Mouse (Mus musculus): Measurements from ENCODE around the gene Hoxb5.

Gene Hoxb5

DNA sequence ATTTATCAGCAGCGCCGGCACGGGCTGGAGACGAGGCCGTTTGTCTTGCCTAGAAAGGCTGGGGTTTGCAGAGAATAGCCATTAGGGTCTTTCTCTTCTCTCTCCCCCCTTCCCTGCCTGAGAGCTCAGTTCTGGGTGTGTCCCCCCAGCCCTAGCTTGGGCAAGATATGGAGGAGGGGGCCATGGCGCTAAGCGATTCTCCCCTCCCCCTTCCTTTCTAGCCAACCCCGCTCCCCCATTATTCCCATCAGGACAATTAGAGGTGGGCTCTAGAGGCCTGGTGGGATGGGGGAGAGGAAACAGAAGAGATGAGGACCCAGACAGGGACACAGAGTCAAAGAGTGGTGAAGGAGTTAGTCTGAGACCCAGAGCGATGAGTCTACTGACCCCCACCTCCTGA, 15.7 kb upstream of the Hoxb5 start:
- in situ Hi-C loops (cut with MseI, MboI) = no loop called here

DNA sequence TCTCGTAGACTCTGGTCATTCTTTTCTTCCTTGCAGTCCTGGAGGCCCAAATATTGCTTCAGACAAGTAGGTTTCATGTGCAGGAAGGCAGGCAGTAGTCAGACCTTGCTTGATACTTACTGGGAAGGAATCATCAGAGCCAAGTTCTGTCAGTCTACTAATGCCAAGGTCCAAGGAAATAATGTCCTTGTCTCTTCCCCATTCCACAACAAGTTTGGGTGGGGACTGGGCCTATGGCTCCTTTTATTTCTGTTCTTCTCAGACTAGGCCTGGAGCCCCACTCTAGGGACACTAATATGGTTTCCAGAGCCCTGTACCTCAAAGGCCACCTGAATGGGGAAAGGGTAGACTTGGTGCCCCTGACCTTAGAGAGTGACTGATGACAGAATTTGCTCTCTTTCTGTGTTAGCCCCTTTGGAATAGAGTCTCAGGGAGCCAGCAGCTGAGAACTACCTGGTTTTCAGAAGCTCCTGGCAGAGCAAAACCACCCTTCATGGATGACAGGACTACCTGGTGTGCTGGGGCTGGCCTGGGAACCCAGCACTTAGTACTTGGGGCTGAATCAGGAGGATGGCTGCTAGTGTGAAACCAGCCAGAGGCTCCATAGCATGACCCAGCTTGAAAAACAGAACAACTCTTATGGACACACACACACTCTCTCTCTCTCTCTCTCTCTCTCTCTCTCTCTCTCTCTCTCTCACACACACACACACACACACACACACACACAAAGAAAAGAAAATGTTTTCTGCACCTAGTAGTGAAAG, 14.5 kb upstream of the Hoxb5 start:
- in situ Hi-C loops (cut with MseI, MboI) = no loop called here

DNA sequence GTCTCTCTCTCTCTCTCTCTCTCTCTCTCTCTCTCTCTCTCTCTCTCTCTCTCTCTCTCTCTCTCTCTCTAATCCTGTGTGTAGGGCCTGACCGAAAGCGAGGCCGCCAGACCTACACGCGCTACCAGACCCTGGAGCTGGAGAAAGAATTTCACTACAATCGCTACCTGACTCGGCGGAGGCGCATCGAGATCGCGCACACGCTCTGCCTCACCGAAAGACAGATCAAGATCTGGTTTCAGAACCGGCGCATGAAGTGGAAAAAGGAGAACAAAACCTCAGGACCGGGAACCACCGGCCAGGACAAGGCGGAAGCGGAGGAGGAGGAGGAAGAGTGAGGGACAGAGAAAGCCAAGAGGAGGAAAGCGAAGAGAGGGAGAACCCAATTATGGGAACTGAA, 13.8 kb upstream of the Hoxb5 start:
- in situ Hi-C loops (cut with MseI, MboI) = no loop called here

DNA sequence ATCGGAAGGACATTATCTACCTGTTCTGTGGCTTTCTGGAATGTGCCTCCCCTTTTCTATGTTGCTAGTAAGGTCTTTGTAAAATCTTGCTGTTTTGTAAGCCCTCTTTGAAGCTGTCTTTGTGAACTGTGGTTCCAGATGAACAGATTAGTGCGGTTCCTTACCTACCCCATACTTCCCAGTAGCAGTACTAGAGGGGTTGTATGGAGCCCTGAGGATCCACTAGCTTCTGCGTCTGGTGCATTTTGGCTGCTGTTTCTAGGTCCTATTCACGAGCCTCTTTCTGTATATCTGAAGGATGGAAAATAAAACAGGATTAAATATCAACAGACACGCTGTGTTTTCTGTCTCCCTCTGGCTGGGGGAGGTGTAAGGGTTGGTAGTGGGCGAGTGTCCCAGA, 13.3 kb upstream of the Hoxb5 start:
- in situ Hi-C loops (cut with MseI, MboI) = no loop called here

DNA sequence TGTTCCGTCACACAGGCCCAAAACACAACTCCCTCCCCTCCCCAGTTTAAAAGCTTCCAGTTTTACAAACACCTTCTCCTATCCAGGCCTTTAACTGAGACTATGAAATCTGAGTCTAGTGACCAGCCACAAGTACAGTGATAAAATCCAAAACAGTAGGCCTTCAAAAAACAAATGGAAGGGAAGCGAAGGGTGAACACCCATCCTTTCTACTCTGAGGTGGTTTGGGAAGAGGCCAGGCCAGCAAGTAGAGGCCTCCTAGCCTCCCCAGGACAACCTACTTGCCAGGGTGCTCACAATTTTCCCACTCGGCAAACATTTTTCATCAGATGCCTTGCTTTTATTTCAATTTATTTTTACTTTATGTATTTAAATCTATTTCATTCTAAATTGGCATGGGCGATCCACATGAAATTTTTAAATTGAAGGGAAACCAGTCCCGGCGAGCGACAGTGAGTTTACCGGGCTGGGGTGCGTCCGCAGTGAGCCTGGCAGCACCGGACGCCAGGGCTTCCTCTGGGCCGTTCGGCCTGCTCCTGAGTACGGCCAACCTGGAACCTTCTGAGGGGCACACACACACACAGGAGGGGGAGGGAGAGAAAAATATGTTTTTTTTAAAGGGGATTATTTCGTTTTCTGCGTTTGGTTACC, 12.3 kb upstream of the Hoxb5 start:
- in situ Hi-C loops (cut with MseI, MboI) = no loop called here

DNA sequence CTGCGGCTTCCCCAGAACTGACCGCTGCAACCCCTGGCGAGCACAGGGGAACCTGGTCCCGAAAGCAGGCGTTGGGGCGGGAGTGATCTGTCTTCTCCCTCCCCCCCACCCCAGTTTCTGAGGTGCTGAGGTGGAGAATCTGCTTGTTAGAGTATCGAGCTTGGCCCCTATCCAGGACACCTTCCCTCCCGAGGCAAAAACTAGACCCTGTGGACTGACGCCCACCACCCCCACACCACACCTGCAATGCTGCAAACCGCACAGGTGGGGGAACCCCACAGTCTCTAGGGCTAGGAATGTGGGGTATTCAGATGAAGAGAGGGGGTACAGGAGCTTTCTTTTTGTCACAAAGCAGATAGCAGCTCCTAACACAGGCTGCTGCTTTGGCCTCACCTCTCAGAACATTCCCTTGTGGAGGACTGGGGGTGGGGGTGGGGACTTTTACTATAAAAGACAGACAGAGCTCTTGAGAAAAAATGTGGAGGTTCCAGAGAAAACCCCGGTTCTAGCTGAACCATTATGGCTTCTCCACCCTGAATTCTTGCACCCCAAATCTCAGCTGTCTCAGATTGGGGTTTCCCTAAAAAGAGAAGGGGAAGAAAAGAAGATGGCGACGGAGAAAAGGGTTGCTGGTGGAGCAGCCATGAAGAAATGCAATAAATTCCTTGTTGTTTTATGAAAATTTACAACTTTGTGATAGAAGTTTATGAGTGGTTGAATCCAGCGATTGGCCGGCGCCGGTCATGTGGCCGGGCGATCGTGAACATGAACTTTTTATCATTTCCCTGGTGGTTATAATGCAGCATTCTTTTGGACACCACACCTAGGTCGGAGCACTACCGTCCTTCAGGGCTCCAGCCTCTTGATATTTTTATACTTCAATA, 11.2 kb upstream of the Hoxb5 start, which contains the start of gene Hoxb6:
Gene Hoxb6 (plus strand): TSS at position 796 of the 884 bp plus-strand sequence.
- in situ Hi-C loops (cut with MseI, MboI) = no loop called here

DNA sequence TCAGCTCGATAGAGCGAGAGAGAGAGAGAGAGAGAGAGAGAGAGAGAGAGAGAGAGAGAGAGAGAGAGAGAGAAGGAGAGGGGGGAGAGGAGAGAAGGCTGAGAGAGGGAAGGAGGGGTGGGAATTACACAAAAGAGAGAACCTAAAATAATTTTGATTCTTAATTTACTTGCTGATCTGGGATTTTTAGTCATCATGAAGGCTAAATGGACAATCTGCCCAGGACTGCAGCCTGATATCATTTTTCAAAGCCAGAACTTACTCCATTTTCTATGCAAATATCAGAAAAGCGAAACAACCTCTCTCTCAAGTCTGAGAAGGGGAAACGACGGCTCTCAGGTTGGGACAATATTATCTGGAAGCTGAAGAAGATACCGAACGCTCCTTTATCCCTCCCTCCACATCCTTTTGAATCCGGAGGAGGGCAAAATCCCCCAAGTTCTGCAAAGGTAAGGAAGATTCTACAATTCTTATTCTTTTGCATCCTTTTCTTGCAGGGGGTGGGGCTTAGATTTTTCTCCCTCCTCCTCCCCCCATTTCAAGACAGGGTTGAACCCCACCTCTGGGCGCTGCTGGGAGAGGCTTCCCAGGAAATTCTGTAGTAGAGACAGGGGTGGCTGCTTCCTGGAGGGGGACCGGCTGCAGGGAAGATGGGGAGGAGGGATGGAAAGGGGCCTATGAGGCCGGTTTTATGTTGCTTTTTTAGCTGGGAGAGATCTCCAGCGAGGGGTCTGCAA, 10.4 kb upstream of the Hoxb5 start:
- in situ Hi-C loops (cut with MseI, MboI) = no loop called here

DNA sequence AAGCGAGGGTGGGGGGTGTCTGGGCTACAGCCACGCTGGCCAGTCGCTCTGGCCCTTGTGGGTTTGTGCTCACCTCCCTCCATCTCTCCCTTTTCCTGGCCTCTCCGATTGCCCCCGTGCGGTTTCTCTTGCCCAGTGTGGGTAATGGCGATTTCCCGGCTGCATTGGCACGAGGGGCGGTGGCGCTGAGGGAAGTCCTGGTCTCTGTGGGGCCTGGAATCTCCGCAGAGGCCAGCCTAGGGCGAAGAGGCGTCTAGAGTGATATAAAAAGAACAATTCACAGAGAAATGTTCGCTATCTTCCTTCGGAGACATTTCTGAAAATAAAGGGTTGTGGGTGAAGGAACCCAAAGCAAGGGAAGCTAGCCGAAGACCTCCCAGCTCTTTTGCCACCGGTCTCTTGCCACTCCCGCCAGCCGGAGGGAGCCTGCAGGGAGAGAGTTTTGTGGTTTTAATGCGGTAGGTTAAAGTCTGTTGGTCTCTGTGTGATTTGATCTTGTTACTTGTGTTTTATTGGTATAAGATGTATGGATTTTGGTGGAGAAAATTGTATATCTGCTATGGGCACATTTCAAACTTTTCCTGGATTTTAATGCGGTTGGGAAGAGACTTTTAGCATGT, 9.7 kb upstream of the Hoxb5 start:
- in situ Hi-C loops (cut with MseI, MboI) = no loop called here

DNA sequence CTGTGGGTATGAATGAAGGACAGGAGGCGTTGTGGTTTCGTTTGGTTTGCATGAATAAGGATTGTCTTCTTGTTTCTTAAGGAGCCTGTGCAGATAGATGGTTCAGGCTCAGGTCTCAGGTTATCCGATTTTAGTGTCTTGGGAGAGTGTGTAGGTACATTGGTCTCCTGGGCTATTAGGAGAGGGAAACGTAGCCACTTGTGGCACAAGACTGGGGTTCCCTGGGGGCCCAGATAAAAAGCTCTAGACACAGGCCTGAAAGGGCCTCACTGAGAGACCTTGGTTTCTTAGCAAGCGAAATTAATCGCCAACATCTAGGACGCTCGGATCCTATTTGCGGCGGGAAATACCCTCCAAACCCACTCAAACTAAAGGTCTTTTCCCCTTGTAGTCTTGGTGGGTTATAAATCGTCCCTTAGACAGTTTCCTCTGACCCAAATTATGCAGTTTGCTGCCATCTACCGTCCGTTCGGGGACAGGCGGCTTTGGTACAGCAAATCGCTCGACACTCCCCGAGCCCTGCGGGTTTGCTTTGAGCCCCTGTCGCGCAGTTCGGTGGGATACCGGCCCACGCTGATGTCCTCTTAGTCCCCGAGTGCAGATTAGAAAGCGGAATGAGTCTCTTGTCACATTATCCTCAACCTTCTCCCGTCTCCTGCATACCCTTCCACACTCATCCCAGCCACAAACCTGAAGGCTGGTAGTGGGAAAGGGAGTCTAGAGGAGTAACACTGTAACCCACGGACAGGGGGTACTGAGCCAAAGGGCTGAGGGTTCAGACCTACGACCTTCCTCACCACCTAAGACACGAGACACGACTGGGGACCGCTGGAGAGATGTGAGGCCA, 8.7 kb upstream of the Hoxb5 start:
- in situ Hi-C loops (cut with MseI, MboI) = no loop called here

DNA sequence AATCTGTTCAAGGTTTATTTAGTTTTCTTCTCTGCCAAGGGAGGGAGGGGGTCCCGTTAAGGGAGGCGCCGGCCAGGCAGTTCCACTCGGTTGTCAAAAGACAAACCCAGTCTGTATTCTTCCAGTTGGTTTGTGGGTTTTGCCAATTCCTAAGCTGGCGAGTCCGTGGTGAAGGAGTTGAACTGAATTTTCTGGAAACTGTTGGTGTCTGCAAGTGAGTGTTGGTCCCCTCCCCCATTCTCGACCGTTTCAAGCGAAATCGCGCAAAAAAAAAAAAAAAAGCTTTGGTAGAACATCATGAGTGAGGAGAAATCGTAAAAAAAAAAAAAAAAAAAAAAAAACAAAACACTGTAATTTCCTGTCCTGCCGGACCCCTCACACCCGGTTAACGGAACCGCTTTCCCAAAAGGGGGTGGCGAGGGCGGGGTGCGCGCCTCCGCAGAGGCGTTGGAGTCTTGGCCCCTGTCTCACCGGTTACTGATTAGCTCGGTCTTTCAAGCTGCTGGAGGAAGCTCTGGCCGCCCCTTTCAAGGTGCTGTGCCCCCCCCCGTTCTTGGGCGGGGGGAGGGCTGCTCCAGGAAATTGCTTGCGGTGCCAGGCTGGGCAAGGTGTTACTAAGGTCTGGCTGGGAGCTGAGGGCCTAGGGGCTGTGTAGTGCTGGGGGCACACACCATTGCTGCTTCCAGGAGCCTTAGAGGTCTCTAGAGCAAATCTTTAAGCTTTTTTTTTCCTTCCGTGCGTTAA, 7.9 kb upstream of the Hoxb5 start:
- in situ Hi-C loops (cut with MseI, MboI) = no loop called here

DNA sequence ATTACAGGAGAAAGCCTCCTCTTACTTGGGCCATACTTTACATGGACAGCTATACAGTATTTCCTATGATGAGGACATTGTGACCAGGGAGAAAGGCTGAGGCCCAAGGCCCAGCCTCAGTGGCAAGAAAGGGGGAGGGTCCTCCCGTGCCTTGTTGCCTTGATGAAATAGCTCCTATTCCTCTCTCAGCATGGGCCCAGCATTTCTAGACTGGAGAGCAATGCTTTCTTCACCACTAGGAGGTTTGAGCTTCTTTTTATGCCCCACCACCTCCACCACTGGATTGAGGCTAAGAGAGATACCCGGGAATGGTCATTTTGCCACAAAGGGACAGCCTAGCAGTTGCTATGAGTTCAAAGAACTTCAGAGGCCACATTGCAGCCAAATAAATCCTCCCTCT, 6.1 kb upstream of the Hoxb5 start:
- in situ Hi-C loops (cut with MseI, MboI) = no loop called here

DNA sequence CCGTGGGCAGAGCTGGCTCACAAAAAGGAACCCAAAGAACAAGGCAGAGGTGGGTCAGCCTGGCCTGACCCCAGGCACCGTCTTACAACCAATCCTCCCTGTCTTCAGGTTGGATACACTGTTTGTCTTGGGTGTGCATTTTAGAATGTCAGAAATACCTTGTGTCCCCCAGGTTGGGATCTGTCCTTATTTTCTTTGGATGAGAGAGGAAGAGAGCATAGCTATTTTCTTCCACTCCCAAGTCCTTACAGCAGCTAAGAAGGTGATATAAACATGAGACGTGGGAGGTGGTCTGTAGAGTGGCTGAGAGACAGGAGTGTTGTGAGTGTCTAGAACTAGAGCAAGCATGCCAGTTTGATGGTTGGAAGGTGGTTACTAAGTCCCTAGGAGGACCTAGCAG, 5.7 kb upstream of the Hoxb5 start:
- in situ Hi-C loops (cut with MseI, MboI) = no loop called here

DNA sequence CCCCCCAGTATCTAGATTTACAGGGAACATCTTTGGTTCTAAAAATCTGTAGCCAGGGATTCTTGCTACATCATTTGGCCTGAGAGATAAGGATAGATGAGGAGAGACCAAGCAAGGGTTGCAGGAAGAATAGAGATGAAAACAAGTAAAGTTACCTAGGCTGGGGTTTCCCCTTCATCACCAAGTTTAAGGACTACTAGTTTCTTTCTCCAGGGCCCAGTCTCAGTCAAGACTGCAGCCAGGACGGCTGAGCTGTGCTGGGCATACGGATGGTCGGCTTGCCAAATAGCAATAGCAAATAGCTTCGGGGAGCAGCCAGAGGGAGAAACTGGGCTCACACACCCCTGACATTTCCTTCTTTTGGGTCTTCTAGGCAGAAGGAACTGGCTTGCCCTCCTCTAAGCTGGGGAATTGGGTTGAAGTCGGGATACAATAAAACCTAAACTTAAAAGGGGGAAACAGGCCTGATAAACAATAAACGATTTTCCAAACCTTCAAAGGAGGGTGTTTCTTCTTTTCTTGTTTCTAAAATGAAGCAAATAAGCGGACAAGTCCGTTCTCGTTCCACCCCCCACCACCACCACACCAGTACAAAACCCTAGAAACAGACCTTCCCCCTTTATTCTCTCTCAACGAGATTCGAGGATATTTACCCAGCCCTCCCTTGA, 5.0 kb upstream of the Hoxb5 start:
- in situ Hi-C loops (cut with MseI, MboI) = no loop called here

DNA sequence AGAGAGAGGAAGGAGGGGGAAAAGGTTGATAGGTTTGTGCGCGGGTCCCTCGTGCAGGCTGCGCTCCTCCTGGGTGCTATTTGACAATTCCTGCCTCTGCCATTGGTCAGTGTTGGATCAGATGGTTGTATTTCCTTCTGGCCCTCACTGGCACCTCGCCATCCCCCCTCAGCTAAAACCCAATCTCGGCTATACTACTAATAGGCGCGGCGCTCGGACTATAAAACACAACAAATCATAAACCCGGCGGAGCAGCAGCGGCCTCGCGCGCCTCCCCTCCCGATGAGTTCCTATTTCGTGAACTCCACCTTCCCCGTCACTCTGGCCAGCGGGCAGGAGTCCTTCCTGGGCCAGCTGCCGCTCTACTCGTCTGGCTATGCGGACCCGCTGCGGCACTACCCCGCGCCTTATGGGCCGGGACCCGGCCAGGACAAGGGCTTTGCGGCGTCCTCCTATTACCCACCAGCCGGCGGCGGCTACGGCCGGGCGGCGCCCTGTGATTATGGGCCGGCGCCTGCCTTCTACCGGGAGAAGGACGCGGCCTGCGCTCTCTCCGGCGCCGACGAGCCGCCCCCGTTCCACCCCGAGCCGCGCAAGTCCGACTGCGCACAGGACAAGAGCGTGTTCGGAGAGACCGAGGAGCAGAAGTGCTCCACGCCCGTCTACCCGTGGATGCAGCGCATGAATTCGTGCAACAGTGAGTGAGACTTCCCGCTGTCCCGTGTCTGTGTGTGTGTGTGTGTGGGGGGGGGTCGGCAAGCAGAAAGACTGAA, 4.1 kb upstream of the Hoxb5 start:
- in situ Hi-C loops (cut with MseI, MboI) = no loop called here

DNA sequence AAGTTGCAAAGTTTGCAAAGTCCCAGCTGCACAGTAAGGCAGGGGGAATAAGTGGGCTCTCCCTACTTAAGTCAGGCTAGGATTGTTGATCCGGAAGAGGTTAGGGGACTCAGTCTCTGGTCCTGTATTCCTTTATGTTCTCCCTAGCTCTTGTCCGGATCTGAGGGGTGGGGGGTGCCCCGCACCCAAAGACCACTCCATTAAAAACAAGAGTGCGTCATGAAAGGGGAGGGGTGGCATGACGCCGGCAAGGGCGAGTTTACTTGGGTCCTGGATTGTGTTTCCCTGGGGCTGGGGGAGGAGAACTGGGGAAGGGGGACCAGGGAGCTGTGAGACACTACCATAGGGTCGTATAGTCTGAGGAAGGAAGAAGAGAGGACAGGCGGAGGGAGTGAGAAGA, 3.4 kb upstream of the Hoxb5 start:
- in situ Hi-C loops (cut with MseI, MboI) = no loop called here

DNA sequence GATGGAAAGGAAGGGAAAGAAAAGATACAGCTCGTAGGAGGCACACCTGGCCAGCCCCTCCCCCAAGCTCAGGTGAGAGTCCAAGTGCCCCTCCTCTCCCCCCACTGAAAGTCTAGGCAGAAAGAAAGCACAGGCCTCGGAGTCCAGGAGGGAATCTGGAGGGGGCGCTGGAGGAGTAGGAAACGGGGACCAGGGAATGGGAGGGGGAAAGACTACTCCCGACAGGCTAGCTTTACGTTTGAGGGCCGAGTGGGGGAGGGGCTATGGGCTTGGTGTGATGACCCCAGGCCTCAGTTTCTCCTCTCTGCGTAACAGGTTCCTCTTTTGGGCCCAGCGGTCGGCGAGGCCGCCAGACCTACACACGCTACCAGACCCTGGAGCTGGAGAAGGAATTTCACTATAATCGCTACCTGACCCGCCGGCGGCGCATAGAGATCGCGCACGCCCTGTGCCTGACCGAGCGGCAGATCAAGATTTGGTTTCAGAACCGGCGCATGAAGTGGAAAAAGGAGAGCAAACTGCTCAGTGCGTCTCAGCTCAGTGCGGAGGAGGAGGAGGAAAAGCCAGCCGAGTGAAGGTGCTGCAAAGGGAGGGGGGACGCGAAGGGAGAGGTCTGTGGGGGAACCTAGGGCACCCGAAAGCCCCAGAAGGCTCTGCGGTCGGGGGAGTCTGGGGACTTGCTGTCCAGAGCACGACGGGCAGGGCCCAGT, 2.6 kb upstream of the Hoxb5 start:
- in situ Hi-C loops (cut with MseI, MboI) = no loop called here

DNA sequence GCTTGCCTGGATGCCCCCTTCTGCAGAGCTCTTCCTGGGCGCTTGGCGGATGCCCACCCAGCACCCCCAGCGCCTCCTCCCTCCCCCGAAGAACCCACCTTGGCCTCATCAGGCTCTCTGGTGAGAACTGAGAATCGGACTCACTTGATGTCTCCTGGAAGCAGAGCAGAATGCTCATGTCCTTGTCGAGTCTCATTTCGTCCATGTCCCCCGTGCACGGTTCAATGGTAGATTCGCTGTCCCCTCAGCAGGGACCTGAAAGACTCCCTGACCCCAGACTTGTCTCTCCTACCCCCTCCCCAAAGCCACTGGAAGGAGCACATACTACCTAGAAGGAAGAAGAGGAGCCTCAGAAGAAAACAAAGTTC, 2.1 kb upstream of the Hoxb5 start:
- in situ Hi-C loops (cut with MseI, MboI) = no loop called here

DNA sequence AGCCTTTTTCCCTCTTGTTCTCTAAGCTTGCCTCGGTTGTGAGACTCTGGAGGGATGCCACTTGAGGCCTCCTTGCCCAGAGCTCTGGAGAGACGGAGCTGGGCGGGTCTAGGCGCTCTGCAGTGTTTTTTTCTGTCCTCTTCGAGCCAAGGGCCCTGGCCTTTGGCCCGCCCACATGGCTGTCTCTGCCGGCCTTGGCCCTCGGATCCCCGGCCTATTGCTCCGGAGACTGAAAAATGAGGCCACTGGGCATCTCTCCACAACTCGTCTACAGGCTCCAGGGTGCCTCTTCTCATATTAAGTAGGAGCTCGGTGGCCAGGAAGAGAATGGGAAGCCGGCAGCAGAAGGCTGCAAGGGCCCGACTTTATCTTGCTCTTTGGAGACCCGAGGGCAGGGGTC, 1.3 kb upstream of the Hoxb5 start:
- in situ Hi-C loops (cut with MseI, MboI) = no loop called here
